Mouse (Mus musculus) CH12.LX (cell line): ENCODE measurements around the gene Kxd1. TPM values are rescaled to one million over a fixed set of nuclear protein-coding genes. Genes with fewer than 3 reads are reported as not detected.
A peak's percentile ranks its signal among the peaks of the same experiment; 100 is the strongest.

ENCODE experiments used
- DNase-seq: peaks from one replicate; pipeline ENCODE4 v3.0.0-alpha.2; 2013; ENCODE audit errors: extremely low read depth
- H3K27ac ChIP-seq: 2 replicates; pipeline ENCODE4 v1.5.1; 2012; ENCODE audit warnings: low read depth, mild to moderate bottlenecking, control low read depth, moderate library complexity; ENCODE audit not compliant: insufficient read depth
- H3K27me3 ChIP-seq: replicated peaks from 2 replicates; pipeline ENCODE3; 2012; ENCODE audit warnings: inconsistent platforms
- H3K36me3 ChIP-seq, 2 experiments: replicated peaks in 1 of 2; 2 replicates each; pipeline versions ENCODE3 to v1.6.1; 2012; ENCODE audit warnings: inconsistent platforms in 1 of 2, low read length in 1 of 2, mild to moderate bottlenecking in 1 of 2, mixed read lengths in 1 of 2, moderate library complexity in 1 of 2; ENCODE audit not compliant: control insufficient read depth in 1 of 2, insufficient read depth in 1 of 2
- H3K4me1 ChIP-seq, 2 experiments: 2 replicates each; pipeline ENCODE4 v1.6.1; 2012; ENCODE audit warnings: inconsistent platforms in 1 of 2, moderate library complexity in 1 of 2; ENCODE audit not compliant: insufficient read depth in 2 of 2, control insufficient read depth in 1 of 2
- H3K4me2 ChIP-seq: 2 replicates; pipeline ENCODE4 v1.6.1; 2012; ENCODE audit warnings: low read depth, mild to moderate bottlenecking, control low read depth; ENCODE audit not compliant: poor library complexity, insufficient read depth, severe bottlenecking
- H3K4me3 ChIP-seq, 3 experiments: fragments of 150-350 bp in 1 of 3; sonication (generic) in 1 of 3; replicated peaks in 1 of 3; 2 replicates each; pipeline versions ENCODE3 to v1.5.1; 2011 to 2012; ENCODE audit warnings: low read depth in 2 of 3, low read length in 2 of 3, mild to moderate bottlenecking in 2 of 3, moderate library complexity in 2 of 3, control low read depth in 1 of 3, improper control_type of control experiment in 1 of 3, inconsistent platforms in 1 of 3, mixed read lengths in 1 of 3; ENCODE audit not compliant: poor library complexity in 1 of 3
- H3K79me2 ChIP-seq: replicated peaks from 2 replicates; pipeline ENCODE4 v1.6.1; 2012; ENCODE audit warnings: mild to moderate bottlenecking, moderate library complexity; ENCODE audit not compliant: control insufficient read depth, poor library complexity, insufficient read depth, severe bottlenecking; ENCODE audit errors: extremely low read depth
- H3K9ac ChIP-seq: 2 replicates; pipeline ENCODE4 v1.6.1; 2012; ENCODE audit warnings: low read depth, mild to moderate bottlenecking, control low read depth, moderate library complexity; ENCODE audit not compliant: insufficient read depth
- H3K9me3 ChIP-seq: replicated peaks from 2 replicates; pipeline ENCODE3; 2012; ENCODE audit warnings: low read length, inconsistent platforms, mixed read lengths
- BHLHE40 ChIP-seq: IDR thresholded peaks from 2 replicates; pipeline ENCODE4 v1.6.1; 2011; ENCODE audit warnings: mild to moderate bottlenecking, low read depth, low read length, improper control_type of control experiment
- CHD1 ChIP-seq: IDR thresholded peaks from 2 replicates; pipeline ENCODE4 v1.6.1; 2012; ENCODE audit warnings: low read depth, low read length, improper control_type of control experiment, inconsistent platforms
- CHD2 ChIP-seq: IDR thresholded peaks from 2 replicates; pipeline ENCODE4 v1.6.1; 2011; ENCODE audit warnings: low read length, improper control_type of control experiment
- E2F4 ChIP-seq: IDR thresholded peaks from 2 replicates; pipeline ENCODE4 v1.6.1; 2011; ENCODE audit warnings: low read depth, low read length, improper control_type of control experiment; ENCODE audit not compliant: insufficient replicate concordance
- ELF1 ChIP-seq: IDR thresholded peaks from 2 replicates; pipeline ENCODE4 v1.6.1; 2014; ENCODE audit warnings: low read depth, mild to moderate bottlenecking, inconsistent platforms, low read length, improper control_type of control experiment
- ETS1 ChIP-seq: conservative IDR thresholded peaks from 2 replicates; pipeline ENCODE4 v1.6.1; 2012; ENCODE audit warnings: low read depth, mild to moderate bottlenecking, inconsistent platforms, low read length, improper control_type of control experiment, moderate library complexity
- GABPA ChIP-seq: IDR thresholded peaks from 2 replicates; pipeline ENCODE4 v1.6.1; 2012; ENCODE audit warnings: low read depth, low read length, improper control_type of control experiment, inconsistent platforms; ENCODE audit not compliant: insufficient replicate concordance
- IRF4 ChIP-seq: IDR thresholded peaks from 2 replicates; pipeline ENCODE4 v1.6.1; 2014; ENCODE audit warnings: low read depth, mild to moderate bottlenecking, inconsistent platforms, low read length, improper control_type of control experiment
- JUN ChIP-seq: IDR thresholded peaks from 2 replicates; pipeline ENCODE4 v1.6.1; 2011; ENCODE audit warnings: low read depth, mild to moderate bottlenecking, low read length, improper control_type of control experiment, moderate library complexity; ENCODE audit not compliant: insufficient read depth
- JUND ChIP-seq: conservative IDR thresholded peaks from 2 replicates; pipeline ENCODE4 v1.6.1; 2011; ENCODE audit warnings: low read depth, low read length, improper control_type of control experiment
- KAT2A ChIP-seq: IDR thresholded peaks from 2 replicates; pipeline ENCODE4 v1.6.1; 2012; ENCODE audit warnings: low read length, improper control_type of control experiment, inconsistent platforms; ENCODE audit not compliant: insufficient replicate concordance
- MAFK ChIP-seq: IDR thresholded peaks from 2 replicates; pipeline ENCODE4 v1.6.1; 2011; ENCODE audit warnings: low read length, improper control_type of control experiment; ENCODE audit not compliant: insufficient replicate concordance
- MAZ ChIP-seq: IDR thresholded peaks from 2 replicates; pipeline ENCODE4 v1.6.1; 2012; ENCODE audit warnings: low read depth, mild to moderate bottlenecking, inconsistent platforms, low read length, improper control_type of control experiment, moderate library complexity
- MEF2A ChIP-seq: IDR thresholded peaks from 2 replicates; pipeline ENCODE4 v1.6.1; 2014; ENCODE audit warnings: low read depth, mild to moderate bottlenecking, inconsistent platforms, low read length, improper control_type of control experiment, borderline replicate concordance
- MYC ChIP-seq: IDR thresholded peaks from 2 replicates; pipeline ENCODE4 v1.6.1; 2011; ENCODE audit warnings: low read depth, mild to moderate bottlenecking, improper control_type of control experiment, low read length
- NELFE ChIP-seq: IDR thresholded peaks from 2 replicates; pipeline ENCODE4 v1.6.1; 2011; ENCODE audit warnings: low read depth, low read length, improper control_type of control experiment
- NRF1 ChIP-seq: IDR thresholded peaks from 2 replicates; pipeline ENCODE4 v1.6.1; 2014; ENCODE audit warnings: low read depth, mild to moderate bottlenecking, inconsistent platforms, low read length, improper control_type of control experiment, moderate library complexity
- TBP ChIP-seq: conservative IDR thresholded peaks from 2 replicates; pipeline ENCODE4 v1.6.1; 2011; ENCODE audit warnings: low read depth, low read length, improper control_type of control experiment
- USF1 ChIP-seq: IDR thresholded peaks from 2 replicates; pipeline ENCODE4 v1.6.1; 2014; ENCODE audit warnings: low read depth, mild to moderate bottlenecking, inconsistent platforms, low read length, improper control_type of control experiment
- ZC3H11A ChIP-seq: IDR thresholded peaks from 2 replicates; pipeline ENCODE4 v1.6.1; 2012; ENCODE audit warnings: low read depth, mild to moderate bottlenecking, inconsistent platforms, low read length, improper control_type of control experiment
- ZKSCAN1 ChIP-seq: IDR thresholded peaks from 2 replicates; pipeline ENCODE4 v1.6.1; 2012; ENCODE audit warnings: low read depth, inconsistent platforms, low read length, improper control_type of control experiment, borderline replicate concordance
- ZNF384 ChIP-seq: IDR thresholded peaks from 2 replicates; pipeline ENCODE4 v1.6.1; 2012; ENCODE audit warnings: low read depth, low read length, improper control_type of control experiment, inconsistent platforms
- dilution Hi-C: fragments of 300-500 bp; cut with MboI; formaldehyde crosslinking; loops from 2 replicates; pipeline ENCODE4 v1.14.3; 2020; ENCODE audit warnings: low sequenced_read_pairs; ENCODE audit not compliant: extremely low pct_unique_long_range_greater_than_20kb, extremely low pct_ligation_motif_present
- in situ Hi-C: fragments of 300-500 bp; cut with MboI; formaldehyde crosslinking; loops from 3 replicates; pipeline ENCODE4 v1.14.3; 2019; ENCODE audit warnings: low sequenced_read_pairs, low pct_ligation_motif_present, low pct_unique_long_range_greater_than_20kb, mixed read lengths
- polyA plus RNA-seq: library from polyadenylated mRNA; unstranded; fragments of >175 nt; gene quantifications from 2 replicates; pipeline ENCODE4 v1.2.1, GENCODE M21; 2012; ENCODE audit warnings: low read depth; ENCODE audit not compliant: insufficient read length
- total RNA-seq, 2 experiments: library from RNA; depleted of rRNA; stranded (reverse); fragments of 300-350 nt in 1 of 2; fragments of >200 nt in 1 of 2; gene quantifications; 2 replicates each; pipeline ENCODE4 v1.2.3; 2012 to 2014

Gene Kxd1
- total and polyA plus RNA-seq, 3 experiments, result 56.6 to 68.0 (median 63.4) TPM

- Histone ChIP-seq H3K79me2 (no peaks in the 10 kb centered on the region), H3K27me3 (peaks cover 93% of the 10 kb centered on the region), H3K4me1 (peaks cover 5 to 6% of the 10 kb centered on the region in 2 experiments; a peak in 3 of 4 replicates), H3K4me2 (no peak overlapping the region), H3K9ac (no peak overlapping the region), H3K9me3 (no peaks in the 10 kb centered on the region), H3K4me3 (no peak overlapping the region), H3K36me3 (no peaks in the 10 kb centered on the region), H3K27ac (no peak overlapping the region)
- no peak for DNase-seq
- dilution Hi-C loops, result no loop called here
- in situ Hi-C loops, result no loop called here
- TF ChIP-seq ZNF384 (no peak), USF1 (no peak)
These were observed 44.8 kb downstream of the Kxd1 start for GRCm38 (mm10) chr8:70482943-70483342.

- Histone ChIP-seq H3K9ac (no peak overlapping the region), H3K79me2 (no peaks in the 10 kb centered on the region), H3K4me3 (no peak overlapping the region), H3K27ac (no peak overlapping the region), H3K36me3 (no peaks in the 10 kb centered on the region), H3K9me3 (no peaks in the 10 kb centered on the region), H3K27me3 (peaks cover 84% of the 10 kb centered on the region), H3K4me2 (no peak overlapping the region), H3K4me1 (peaks cover 0 to 11% of the 10 kb centered on the region in 2 experiments; a peak in 2 of 4 replicates)
- TF ChIP-seq E2F4 (no peak), MEF2A (no peak), JUND (no peak), KAT2A (no peak), ZKSCAN1 (no peak), MAZ (no peak)
- in situ Hi-C loops, result no loop called here
- dilution Hi-C loops, result no loop called here
- DNase-seq, result no peak
These were observed 45.8 kb downstream of the Kxd1 start for GRCm38 (mm10) chr8:70481908-70482307.

GRCm38 (mm10) chr8:70477269-70477982 is 50.3 kb downstream of the Kxd1 start:
- Histone ChIP-seq H3K27me3 (peaks cover 41% of the 10 kb centered on the region), H3K9me3 (no peaks in the 10 kb centered on the region), H3K4me1 (peaks cover 0 to 26% of the 10 kb centered on the region in 2 experiments; a peak in 2 of 4 replicates), H3K79me2 (no peaks in the 10 kb centered on the region), H3K9ac (no peak overlapping the region; the same call in 1 of the 2 replicates), H3K36me3 (peaks cover 0 to 17% of the 10 kb centered on the region in 2 experiments), H3K27ac (peak overlapping the region; percentile 8; the same call in 1 of the 2 replicates), H3K4me2 (peak overlapping the region; percentile 72), H3K4me3 (peak overlapping the region; percentile 34 to 76 (median 49))
- peak; percentile 92 for DNase-seq
- dilution Hi-C loops (no loop called here), in situ Hi-C loops (no loop called here)
- TF ChIP-seq NRF1 (0 out of 2 replicates have a peak, but pooled peaks have one; percentile 15), CHD2 (0 out of 2 replicates have a peak, but pooled peaks have one; percentile 18), IRF4 (no peak), E2F4 (no peak), TBP (peak; percentile 66; the same call in 1 of the 2 replicates), MEF2A (no peak), NELFE (no peak; the same call in none of the 2 replicates), JUN (no peak), ZC3H11A (no peak), CHD1 (no peak), USF1 (no peak), ELF1 (peak; percentile 39; the same call in 1 of the 2 replicates), BHLHE40 (0 out of 2 replicates have a peak, but pooled peaks have one; percentile 9), ETS1 (no peak; the same call in 1 of the 2 replicates), MAFK (no peak), MYC (0 out of 2 replicates have a peak, but pooled peaks have one; percentile 26), GABPA (no peak)
